Mouse (Mus musculus) cerebellum, adult 2 months (tissue): ENCODE measurements around the gene Zfp609.

Experiments used
- CTCF ChIP-seq: fragments of 200-500 bp; IDR thresholded peaks from 2 replicates; pipeline ENCODE4 v1.5.1; 2011; ENCODE audit warnings: low read depth, mild to moderate bottlenecking, control low read depth, low read length, moderate library complexity, borderline replicate concordance; ENCODE audit not compliant: insufficient read depth
- POLR2A ChIP-seq: fragments of 200-500 bp; IDR thresholded peaks from 2 replicates; pipeline ENCODE4 v1.6.1; 2011; ENCODE audit warnings: low read length, control low read depth, borderline replicate concordance; ENCODE audit not compliant: insufficient read depth

DNA sequence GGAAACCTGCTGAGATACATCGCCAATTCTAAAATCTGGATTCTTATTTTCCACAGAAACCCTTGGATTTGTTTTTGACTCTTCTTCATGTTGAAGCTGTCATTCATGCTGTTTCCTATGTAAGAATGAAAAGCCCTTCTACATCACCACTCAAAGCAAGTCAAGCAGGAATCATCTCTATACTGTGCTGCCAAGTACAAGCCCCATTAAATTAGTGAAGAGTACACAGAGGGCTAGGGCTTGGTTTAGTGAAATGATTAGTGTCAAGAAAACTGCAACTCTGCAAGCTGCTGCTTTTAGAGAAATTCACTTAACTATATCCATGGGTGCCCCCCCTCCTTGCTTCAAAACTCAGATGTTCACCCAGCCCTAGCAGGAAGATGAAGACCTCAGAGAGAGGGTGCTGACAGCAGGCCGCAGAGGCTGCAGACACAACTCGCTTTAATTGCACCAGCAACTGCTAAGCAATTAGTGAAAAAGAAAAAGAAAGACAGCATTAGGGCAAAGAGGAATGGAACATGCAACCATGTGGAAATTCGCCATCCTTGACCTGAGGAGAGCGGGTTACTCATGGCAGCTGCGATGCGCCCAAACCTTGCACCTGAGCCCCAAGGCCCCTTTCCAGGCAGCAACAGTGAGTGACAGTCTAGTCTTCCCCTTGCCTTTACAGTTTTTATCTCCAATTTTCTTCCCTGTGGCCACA is 71.5 kb downstream of the Zfp609 start:
- TF ChIP-seq POLR2A (no peak), CTCF (no peak)
